In the genomic region with DNA sequence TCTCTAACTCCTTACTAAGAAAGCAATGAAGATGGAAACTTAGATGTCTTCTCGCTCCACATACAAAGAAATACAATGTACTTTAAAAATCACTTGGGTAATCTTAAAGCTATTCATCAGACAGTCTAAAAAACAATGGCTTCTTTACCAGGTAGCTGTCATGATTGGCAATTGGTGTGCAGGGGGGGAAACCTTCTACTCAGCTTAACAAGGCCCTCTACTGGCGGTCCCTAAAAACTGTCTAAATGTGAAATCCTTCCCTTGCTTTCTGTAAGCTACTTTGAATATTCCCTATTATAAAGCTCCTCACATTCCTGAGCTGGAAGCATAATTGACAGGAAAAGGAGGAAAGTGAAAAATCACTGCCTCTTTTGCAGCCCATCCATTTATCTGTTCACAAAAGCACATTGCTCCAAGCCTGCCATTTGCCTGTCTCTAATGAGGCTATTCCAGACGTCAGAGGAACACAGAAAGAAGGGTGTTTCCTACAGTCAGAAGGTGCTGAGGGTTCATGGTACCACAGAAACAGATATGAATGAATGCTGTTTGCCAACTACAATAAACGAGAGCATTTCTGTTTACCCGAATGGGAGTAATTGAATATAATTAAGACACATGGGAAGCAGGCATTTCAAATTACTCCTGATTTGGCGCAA, we compare ENCODE assay signal across 9 mouse cellular contexts.
DNase-seq lines count a peak whose midpoint lies in the region; ATAC-seq and TF ChIP-seq lines count a peak whose summit lies in the region.
"Had no signal": no experiment of that assay in that cellular context is flagged by ENCODE, and none has a peak within 500 bp of the region (broad histone marks: within the 10 kb centered on the region; RNA-seq: fewer than 3 reads in every experiment).

No protein-coding gene starts in this region.

- ATAC-seq in kidney, embryonic 14.5 days (ENCODE audit: low FRiP score, low TSS enrichment) = no peak
- no peak for ATAC-seq in Patski
- no peak for ATAC-seq in CD4-positive, CD25-positive, alpha-beta regulatory T cell, adult 4 months

- H3K27ac ChIP-seq in kidney, embryonic 14.5 days (ENCODE audit: low read depth, low read length) = no peak overlapping the region
- no peak overlapping the region for H3K27ac ChIP-seq in layer of hippocampus, adult 2 months
- H3K27ac ChIP-seq: liver, embryonic 14.5 days had no signal

- H3K9ac ChIP-seq in kidney, embryonic 14.5 days (ENCODE audit: low read depth, low read length) = no peak overlapping the region
- H3K9ac ChIP-seq: liver, embryonic 14.5 days had no signal

- POLR2A ChIA-PET in Patski (lab: Charles Lee) = no interaction called here

- in situ Hi-C loops in Patski (cut with MboI; ENCODE audit: low pct_unique_long_range_greater_than_20kb) = loop anchor here (10.0 kb wide), 1 partner anchor 198 kb away; no protein-coding TSS in a partner anchor

- no peaks in the 10 kb centered on the region for H3K36me3 ChIP-seq in kidney, embryonic 14.5 days (ENCODE audit: control insufficient read depth, insufficient read depth, low read length)

- H3K4me3 ChIP-seq in kidney, embryonic 14.5 days (ENCODE audit: low read length) = no peak overlapping the region
- no peak overlapping the region for H3K4me3 ChIP-seq in layer of hippocampus, adult 2 months

- 56% methylated on average over 6 of the region's 6 CpGs for WGBS in kidney, embryonic 14.5 days

- H3K9me3 ChIP-seq in kidney, embryonic 14.5 days (ENCODE audit: control insufficient read depth, low read length) = no peaks in the 10 kb centered on the region

- CTCF ChIA-PET in Patski (lab: Charles Lee) = interaction anchor here (0.9 to 1.5 kb wide), 6 partner anchors 9 to 295 kb away, joined by 3 to 5 read pairs (median 4); no protein-coding TSS in a partner anchor

- TF ChIP-seq CTCF in Patski (IDR thresholded peaks at IDR 0.05) = peak; percentile 69
- peak; percentile 88 for TF ChIP-seq CTCF in layer of hippocampus, adult 2 months (conservative IDR thresholded peaks at IDR 0.05)

- H3K4me1 ChIP-seq in kidney, embryonic 14.5 days (ENCODE audit: control insufficient read depth, insufficient read depth, low read length) = no peaks in the 10 kb centered on the region

- H3K27me3 ChIP-seq in kidney, embryonic 14.5 days (ENCODE audit: control insufficient read depth, insufficient read depth, low read length) = no peaks in the 10 kb centered on the region
- H3K27me3 ChIP-seq in Patski = no peaks in the 10 kb centered on the region

- H3K4me2 ChIP-seq in kidney, embryonic 14.5 days (replicated peaks; ENCODE audit: low read depth, low read length) = no peak overlapping the region

- peak; percentile 13 for DNase-seq in kidney, adult 9 months
- DNase-seq in Patski (ENCODE audit: low read depth, low spot score) = no peak
- DNase-seq in embryo, embryonic 10 days (ENCODE audit: low spot score) = peak; percentile 67
- DNase-seq in layer of hippocampus, adult 2 months (ENCODE audit: low spot score in 2 of 2) = peak; percentile 48 to 56
- DNase-seq in testis, postnatal 10 days (ENCODE audit: low spot score) = no peak
- no peak for DNase-seq in thymus, postnatal 36 days

Comparison
In these comparisons a context has a peak if more than half of its experiments do, and no peak if none do; other contexts are left out.
1. DNase-seq: peak in kidney, adult 9 months (single experiment), embryo, embryonic 10 days (single experiment) and layer of hippocampus, adult 2 months (2 of 2); none in Patski (single experiment), testis, postnatal 10 days (single experiment) and thymus, postnatal 36 days (0 of 2).